Mouse (Mus musculus) right cerebral cortex, adult 2 months (tissue): ENCODE data around the gene Ttll2.
"Not testable (repeated sequence)": the region's sequence is repeated elsewhere in the genome, so short reads cannot be mapped to it uniquely, and the experiment has no call there.

Experiments
- DNase-seq, 2 experiments: peaks; one replicate each; pipeline ENCODE4 v3.0.0; 2021 to 2022; ENCODE audit warnings: low spot score in 2 of 2

Ttll2 gene

DNA sequence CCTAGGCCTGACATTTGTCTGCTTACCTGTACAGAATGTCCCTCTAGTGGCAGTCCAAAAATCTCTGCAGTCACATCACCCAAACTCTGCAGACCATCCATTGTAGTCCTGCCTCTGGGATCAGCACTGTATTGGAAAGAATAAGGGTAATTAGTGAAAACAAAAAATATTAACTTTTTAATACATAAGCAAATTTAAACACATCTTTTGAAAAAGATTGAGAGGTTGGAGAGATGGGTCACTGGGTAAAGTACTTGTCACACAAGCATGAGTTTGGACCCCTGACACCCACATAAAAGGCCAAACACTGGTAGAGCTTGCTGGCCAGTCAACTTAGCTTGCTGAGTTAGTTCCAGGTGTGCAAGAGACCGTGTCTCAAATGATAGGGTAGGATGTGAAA is at the start of gene Ttll2:
Ttll2 (minus strand) TSS at position 101 of the 400 bp plus-strand sequence.
- DNase-seq: not testable (repeated sequence)

DNA sequence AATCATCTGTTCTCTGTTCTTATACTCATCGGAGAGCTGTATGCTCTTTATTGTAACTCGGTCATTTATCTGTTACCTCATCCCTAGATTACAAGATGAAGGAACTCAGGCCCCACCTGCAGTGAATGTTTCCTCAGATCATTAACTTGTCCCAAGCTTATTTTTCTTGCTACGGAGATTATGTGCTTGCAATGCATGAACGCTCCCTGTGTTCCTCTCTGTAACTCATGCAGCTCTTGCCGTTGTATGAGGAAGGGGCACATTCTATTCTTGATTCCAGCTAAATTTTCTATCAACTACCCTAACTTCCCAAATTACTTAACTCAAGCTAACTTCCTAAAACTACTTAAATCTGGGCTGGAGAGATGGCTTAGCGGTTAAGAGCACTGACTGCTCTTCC is 47.3 kb upstream of the Ttll2 start:
- not testable (repeated sequence) for DNase-seq

- DNase-seq: not testable (repeated sequence)
Measured at GRCm38 (mm10) chr17:7398198-7398847, 45.8 kb upstream of the Ttll2 start.

DNA sequence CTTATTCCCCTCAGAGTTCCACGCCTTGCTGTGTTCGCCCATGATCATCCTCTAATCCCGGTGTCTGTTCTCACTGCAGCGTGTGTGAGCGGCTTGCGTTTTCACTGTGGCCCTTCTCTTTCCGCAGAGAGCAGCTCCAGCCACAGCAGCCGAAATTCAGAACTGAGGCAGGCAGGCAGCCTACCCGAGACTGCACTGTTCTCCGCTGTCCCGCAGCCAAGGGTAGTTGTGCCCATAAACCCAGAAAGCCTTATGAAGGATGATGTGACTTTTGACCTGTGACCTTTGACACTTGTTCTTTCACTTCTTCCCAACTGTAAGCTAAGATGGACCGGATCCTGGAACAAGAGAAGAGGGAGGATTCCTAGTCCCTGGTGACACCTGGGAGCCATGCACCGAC is 44.6 kb upstream of the Ttll2 start:
- DNase-seq: not testable (repeated sequence)

- DNase-seq: not testable (repeated sequence)
Measured at GRCm38 (mm10) chr17:7396288-7396687, 43.8 kb upstream of the Ttll2 start.

DNA sequence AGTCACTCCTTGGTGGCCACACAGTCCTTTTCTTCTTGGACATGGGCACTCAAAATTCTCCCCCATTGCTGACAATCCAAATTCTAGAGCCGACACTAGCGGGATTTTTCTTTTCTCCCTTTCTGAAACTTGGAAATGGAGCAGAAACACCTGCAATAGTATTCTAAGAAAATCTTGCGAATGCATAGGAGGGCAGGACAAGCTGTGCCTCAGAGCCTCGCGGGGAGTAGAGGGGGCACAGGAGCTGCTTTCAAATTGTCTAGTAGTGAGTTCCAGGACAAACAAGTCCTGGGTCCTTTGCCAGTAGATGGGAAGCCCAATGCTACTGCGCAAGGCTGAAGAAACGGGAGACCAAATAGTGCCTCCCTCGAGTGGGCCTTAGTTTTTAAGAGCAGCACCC is 43.2 kb upstream of the Ttll2 start:
- DNase-seq: not testable (repeated sequence)

- not testable (repeated sequence) for DNase-seq
Measured at GRCm38 (mm10) chr17:7395116-7395515, 42.6 kb upstream of the Ttll2 start.

GRCm38 (mm10) chr17:7389898-7390297 is 37.4 kb upstream of the Ttll2 start:
- DNase-seq: not testable (repeated sequence)

DNA sequence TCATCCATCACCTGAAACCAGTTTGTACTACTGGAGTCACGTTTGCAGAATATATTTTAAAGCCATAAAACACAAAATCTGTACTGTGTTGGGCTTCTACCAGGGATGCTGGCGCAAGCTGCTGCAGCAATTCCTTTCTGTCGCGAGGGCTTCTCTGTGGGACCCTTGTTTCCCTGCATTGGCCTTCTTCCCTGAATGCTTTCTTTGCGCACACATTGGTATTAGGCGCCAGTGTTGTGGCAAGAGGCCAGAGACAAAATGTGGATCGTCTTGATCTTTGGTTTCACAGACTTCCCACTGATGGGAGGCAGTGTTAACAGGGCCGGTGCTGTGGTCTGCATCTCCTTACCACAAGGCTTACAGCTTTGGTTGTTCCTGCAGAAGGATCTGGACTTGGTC is 36.5 kb upstream of the Ttll2 start:
- DNase-seq: not testable (repeated sequence)

DNA sequence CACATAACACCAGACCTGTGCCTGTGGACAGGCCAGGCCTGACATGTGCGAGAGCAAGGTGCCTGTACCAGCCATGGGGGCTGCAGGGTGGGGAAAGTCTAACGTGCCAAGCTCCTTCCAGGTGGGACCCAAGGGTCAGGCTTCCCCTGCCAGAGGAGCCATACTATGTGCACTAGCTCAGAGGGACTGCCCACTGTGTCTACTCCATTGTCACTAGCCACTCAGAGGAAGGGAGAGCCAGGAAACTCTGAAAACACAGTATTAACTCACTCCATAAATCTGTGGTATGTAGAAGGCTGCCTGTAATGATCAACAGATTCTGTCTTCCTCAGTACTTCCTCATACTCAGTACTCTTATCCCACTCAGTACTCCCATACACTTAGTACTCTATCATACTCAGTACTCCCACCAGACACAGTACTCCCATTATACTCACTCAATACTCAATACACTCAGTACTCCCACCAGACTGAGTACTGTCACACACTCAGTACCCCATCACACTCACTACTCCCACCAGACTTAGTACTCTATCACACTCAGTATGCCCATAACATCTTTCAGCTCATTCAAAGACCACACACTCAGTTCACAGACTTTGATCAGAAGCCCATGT is 36.0 kb upstream of the Ttll2 start:
- DNase-seq: not testable (repeated sequence)

- DNase-seq: not testable (repeated sequence)
Measured at GRCm38 (mm10) chr17:7386016-7386415, 33.5 kb upstream of the Ttll2 start.

- DNase-seq: not testable (repeated sequence)
Measured at GRCm38 (mm10) chr17:7385364-7385763, 32.9 kb upstream of the Ttll2 start, which contains the start of gene Unc93a2. Gene Unc93a2, minus strand, starts transcription at chr17:7385464.

DNA sequence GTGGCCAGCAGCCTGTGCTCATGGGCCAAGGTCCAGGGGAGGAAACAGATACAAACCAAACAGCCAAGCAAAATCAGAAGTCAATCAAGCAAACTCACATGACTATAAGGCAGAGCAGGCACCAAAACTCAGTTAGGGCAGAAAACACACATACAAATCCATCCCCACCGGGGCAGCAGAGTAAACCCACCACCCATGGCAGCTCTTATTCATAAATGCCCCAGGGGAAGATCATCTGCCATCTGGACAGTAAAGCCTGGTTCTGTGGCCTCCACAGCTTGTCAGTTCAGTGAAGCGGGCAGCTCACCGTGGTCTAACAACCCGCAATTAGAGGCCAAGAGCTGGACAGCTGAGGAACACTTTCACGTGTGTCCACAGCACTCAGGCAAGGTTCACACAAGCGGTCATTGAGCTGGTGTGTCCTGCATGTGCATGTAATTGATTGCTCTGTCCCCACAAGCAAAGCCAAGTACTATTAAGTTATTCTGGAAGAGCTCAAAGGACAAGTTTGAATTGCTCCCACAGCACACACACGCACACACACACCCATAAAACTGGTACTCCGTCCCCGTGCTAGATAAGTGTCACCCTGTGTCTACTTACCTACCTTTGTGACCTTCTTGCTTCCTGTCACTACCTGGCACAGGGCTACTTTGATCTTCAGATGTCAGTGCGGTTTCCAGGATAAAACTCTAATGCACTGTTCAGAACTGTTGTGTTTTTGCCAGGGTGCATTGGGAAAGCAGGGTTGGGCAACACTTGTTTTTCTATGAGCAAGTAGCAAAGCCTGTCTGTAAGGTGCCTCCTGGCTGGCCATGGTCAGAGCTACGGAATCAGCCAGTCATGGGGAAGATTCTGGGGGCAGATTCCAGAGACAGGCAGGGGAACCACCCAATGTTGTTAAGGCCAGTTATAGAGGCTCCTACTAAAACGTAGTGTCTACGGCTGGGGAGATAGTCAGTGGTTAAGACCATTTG is 31.0 kb upstream of the Ttll2 start:
- DNase-seq: not testable (repeated sequence)

GRCm38 (mm10) chr17:7382711-7383110 is 30.2 kb upstream of the Ttll2 start:
- DNase-seq: not testable (repeated sequence)

GRCm38 (mm10) chr17:7377907-7378306 is 25.4 kb upstream of the Ttll2 start:
- not testable (repeated sequence) for DNase-seq

- not testable (repeated sequence) for DNase-seq
Measured at GRCm38 (mm10) chr17:7376951-7377700, 24.6 kb upstream of the Ttll2 start.

DNA sequence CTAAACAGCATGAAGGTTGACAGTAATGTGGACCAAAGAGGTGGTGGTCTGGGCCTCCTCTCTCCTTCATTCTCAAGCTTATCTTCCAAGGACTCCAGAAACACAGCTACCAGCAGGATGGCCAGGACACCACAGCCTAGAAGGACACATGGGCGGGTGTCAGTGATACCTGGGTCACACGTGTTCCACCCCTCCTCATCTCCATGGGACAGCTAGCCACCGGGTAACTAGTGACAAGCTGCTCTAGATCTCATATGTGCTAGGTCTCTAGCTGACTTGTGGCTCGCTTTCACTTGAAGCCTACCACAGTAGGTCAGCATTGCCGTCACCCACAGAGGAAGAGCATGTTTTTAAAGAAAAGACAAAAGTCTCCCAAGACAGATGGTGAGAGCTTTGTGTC is 19.4 kb upstream of the Ttll2 start, which contains the start of gene Gm49630:
Gm49630 (minus strand) TSS at position 101 of the 400 bp plus-strand sequence.
- not testable (repeated sequence) for DNase-seq

DNA sequence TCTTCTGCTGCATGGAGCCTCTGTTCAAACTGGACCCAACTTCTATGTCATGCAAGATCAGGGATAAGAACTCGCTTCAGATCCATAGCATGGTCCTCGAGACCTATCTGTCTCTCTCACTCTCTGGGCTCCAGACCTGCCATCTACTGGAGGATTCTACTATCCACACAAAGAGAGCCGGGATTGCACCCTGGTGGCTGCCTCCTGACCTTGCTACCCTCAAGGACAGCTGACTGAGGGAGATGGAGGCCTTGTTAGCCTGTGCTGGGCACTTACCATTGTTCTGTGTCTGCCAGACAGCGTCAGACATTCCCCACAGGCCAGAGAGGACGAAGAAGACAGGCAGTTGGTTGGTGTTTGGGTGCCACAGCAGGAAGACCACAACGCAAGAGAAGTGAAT is 16.9 kb upstream of the Ttll2 start:
- not testable (repeated sequence) for DNase-seq

- DNase-seq: not testable (repeated sequence)
Measured at GRCm38 (mm10) chr17:7366676-7367374, 14.3 kb upstream of the Ttll2 start.

DNA sequence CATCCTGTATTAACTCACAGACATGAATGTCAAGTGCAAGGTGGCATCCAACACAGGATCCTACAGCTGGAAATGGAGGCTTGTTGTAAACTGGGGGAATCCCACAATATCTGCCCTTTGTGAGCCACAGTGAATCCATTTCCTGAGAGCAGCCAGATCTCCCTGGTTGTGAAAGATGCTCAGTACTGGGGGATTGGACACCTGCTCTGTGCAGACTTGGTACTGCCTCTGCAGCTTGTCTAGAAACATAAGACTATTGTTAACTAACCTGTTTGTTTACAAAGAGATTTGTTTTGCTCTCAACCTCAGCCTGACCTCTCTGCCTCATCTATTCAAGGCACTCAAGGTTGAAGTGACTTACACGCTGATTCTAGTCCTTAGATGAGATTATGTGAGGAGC is 13.8 kb upstream of the Ttll2 start:
- DNase-seq: not testable (repeated sequence)
